Mouse (Mus musculus) testis, postnatal 14 days (tissue): ENCODE measurements around the gene Adgrv1.

Experiments used
- DNase-seq: peaks from one replicate; pipeline ENCODE4 v3.0.0; 2021; ENCODE audit warnings: low spot score

Gene Adgrv1

DNA sequence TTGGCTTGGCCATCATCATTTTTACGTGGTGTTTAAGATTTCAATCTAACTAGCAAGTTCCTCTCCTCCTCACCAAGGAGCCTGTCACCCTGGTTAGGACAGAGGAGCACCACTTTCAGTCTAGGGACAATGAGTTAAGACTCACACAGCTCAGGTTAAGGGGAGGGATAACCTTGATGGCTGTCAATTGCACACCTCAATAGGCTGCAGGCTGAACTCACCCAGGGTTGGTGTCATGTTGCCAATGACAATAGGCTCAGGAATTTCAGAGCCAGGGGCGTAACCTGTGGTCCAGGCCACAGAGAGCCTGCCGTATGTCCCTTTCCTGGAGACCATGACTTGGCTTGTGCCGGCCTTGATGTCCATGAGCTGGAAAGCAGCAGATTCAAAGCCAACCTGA lies 209.0 kb downstream of the Adgrv1 start:
- DNase-seq, result no peak

DNA sequence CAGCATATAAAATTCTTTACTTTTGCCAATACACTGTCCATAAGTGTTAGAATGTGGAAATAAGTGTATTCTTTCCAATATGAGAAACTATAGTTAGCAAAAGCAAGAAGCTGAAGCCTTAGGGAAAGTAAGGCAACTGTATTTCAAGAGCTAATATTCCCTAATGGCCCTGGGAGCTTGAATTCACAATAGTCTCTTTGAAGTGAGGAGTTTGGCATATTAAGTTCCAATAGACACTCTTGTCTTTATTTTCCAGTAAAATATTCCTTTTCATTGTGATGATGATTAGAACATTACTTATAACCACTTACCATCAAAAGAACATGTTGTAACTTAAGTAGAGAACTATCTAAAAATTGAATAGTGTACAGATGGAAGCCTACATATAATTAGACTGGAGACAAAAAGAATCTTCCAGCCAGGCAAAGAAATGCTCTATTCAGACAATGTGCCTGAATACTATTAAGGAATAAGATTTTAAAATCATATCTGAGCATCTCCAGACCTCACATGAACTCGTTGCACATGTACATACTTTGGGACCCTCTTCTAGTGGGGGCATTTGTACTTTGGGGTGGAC lies 225.0 kb downstream of the Adgrv1 start:
- DNase-seq, result no peak

GRCm38 (mm10) chr13:81402826-81403225 lies 230.1 kb downstream of the Adgrv1 start:
- no peak for DNase-seq

DNA sequence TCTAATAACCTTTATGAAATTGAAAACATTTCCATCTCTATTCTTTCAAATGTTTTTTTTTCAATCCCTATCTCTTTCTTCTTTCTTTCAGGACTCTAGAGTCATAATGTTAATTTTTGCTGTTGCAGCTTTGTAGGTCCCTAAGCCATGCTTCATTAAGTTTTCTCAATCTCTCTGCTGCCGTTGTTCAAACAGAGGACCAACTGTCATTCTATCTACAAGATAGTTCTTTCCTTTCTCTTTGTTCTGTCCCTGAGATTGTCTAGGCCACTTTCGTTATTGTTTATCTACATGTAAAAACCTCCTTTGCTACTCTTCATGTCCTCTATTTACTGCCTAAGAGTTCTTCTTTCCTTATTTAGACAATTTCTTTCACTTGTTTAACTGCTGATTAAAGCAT lies 230.8 kb downstream of the Adgrv1 start:
- no peak for DNase-seq

DNA sequence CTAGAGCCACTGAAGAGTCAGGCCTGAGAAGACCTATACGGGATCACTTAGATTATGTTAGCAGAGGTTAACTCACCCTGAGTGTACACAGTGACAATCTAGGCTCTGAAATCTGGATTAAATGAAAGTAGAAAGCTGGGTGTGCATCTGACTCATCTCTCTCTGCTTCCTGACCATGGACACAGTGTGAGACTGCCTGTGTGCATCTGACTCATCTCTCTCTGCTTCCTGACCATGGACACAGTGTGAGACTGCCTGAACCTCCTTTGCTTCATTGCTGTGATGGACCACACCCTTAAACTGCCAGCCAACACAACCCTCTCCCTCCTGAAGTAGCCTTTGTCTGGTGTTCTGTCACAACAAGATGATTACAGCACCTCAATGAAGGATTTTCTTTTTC lies 231.2 kb downstream of the Adgrv1 start:
- DNase-seq, result no peak

- peak; percentile 8 for DNase-seq
Observed at GRCm38 (mm10) chr13:81385597-81386362, 247.2 kb downstream of the Adgrv1 start.

GRCm38 (mm10) chr13:81381835-81382234 lies 251.1 kb downstream of the Adgrv1 start:
- no peak for DNase-seq

GRCm38 (mm10) chr13:81370801-81371456 lies 262.0 kb downstream of the Adgrv1 start:
- DNase-seq, result no peak

GRCm38 (mm10) chr13:81370196-81370595 lies 262.8 kb downstream of the Adgrv1 start:
- no peak for DNase-seq

- no peak for DNase-seq
Observed at GRCm38 (mm10) chr13:81369564-81369963, 263.4 kb downstream of the Adgrv1 start.

DNA sequence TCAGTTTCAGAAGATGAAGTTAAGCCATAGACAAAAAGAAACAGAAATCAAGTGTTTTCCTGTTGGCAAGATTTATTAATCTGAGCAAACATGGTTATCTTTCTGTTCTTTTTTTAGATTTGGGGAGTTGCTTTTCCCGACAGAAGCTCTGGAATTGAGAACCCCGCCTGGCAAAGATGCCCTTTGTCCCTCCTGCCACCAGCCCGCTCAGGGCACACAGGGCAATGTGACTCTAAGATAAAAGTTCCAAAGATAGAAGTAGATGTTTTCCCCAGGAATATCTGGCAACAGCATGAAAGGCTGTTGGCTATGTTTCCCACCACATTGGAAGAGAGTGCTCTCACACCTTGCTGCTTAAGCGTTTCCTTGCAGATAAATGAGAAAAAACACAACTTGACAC lies 264.0 kb downstream of the Adgrv1 start:
- DNase-seq, result peak; percentile 24

GRCm38 (mm10) chr13:81367681-81368376 lies 265.1 kb downstream of the Adgrv1 start:
- no peak for DNase-seq

DNA sequence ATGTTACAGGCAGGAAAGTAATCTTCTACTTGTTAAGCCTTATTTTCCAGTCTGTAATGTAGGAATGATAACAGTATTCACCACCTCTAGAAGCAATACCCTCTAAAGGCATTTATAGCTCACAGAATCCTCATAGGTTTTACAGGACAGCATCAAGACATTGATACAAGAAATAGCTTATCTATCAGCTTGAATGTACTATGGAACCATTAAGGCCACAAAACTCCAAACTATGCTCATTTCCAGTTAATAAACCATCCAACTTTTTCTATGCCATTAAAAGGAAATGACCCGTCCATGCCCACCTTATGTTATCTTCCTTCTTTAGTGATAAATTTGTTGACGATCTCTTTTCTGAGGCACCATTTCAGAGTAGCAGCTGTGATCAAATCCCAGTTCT lies 272.6 kb downstream of the Adgrv1 start:
- DNase-seq, result no peak

DNA sequence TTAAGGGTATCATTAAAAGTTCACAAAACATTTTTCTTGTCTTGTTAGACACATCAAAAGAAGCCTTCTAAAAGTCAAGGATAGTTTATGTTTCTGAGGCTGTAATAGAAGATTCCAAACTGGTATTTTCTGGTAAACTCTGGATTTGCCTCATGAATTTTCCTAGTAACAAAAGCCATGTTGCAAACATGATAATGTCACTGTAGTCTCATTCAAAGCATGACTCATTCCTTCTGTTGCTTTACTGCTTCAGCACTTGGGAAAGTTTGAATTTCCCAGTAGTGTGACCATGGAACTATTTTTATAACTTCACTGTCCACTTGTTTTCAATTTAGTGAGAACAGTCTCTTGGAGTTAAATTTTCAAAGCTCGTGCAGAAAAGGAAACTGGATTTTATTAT lies 274.2 kb downstream of the Adgrv1 start:
- DNase-seq, result no peak

- DNase-seq, result no peak
Observed at GRCm38 (mm10) chr13:81358365-81358764, 274.6 kb downstream of the Adgrv1 start.

- no peak for DNase-seq
Observed at GRCm38 (mm10) chr13:81357215-81357614, 275.7 kb downstream of the Adgrv1 start.

DNA sequence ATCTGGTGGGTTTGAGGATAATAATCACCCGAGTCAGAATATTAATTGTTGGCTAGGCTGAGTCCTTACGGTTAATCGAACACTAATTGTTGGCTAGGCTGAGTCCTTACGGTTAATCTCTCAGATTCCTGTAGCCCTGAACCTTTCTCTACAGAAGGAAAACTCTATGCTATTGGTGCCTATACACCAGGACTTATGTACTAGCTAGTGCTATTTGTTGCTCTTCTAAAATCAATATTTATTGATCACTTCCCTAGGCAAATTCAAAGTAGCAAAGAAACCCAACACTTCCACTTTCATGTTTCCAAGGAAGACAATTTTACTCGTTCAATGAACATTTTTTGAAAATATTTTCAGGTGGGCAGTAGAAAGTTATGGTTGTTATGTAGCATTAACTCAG lies 278.4 kb downstream of the Adgrv1 start:
- DNase-seq, result no peak

- peak; percentile 6 for DNase-seq
Observed at GRCm38 (mm10) chr13:81352296-81352695, 280.7 kb downstream of the Adgrv1 start.

DNA sequence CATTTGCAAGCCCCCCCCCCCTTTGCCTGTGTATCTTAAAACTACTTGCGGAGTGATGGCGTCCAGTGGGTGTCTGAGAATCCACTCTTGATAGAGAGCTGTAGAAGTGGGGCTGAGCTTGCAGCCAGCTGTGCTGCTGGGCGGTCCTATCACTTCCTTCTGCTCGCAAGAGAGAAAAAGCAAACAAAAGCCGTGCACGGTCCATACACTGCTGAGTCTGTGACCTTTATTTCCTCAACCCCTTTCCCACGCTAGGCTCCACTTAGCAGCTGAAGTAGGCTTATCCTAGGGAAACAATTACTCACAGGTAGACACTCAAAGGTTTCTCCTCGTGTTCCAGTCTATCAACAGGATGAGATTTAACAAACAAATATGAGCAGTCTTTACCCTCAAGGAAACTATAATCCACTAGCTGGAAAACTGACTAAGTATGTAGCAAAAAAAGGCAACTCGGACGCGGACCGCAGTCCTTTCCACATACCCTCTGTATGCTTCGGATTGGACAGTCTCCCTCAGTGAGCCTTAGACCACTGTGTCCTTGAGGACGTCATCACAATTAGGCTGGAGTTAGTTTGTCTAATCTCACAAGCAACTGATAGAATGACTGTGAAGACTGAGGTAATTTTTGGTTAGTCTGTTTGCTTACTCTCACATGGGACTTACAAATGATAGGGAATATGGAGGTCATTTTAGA lies 281.3 kb downstream of the Adgrv1 start:
- DNase-seq, result peak; percentile 24

- no peak for DNase-seq
Observed at GRCm38 (mm10) chr13:81347261-81347980, 285.5 kb downstream of the Adgrv1 start.

DNA sequence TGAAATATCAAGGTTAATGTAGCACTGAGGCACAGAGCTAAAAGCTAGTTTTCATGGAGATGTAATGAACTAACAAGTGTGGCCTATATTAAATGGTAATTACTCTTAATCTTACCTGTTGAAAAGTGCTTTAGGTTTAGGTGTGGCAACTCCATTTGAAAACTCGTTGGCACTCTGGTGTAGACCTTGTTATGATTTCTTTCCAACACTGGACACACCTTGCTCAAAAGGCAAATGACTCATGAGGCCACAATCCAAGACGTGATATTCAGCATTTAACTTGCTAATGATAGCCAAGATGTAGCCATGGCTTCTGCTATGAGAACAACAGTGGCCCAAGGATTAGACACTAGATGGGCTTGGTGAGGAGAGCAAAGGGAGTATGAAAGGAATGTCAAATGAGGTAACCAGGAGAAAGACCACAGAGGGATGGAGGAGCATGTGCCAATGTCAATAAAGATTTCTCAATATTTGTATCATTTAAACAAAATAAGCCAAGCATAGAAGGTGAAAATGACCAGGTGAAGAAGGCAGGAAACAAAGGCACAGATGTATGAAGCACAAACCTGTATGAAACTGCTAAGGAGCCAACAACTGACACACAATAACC lies 289.9 kb downstream of the Adgrv1 start:
- no peak for DNase-seq
